Mouse (Mus musculus) forebrain, embryonic 13.5 days (tissue): ENCODE results near the gene Irx1. TPM values are rescaled to one million over a fixed set of nuclear protein-coding genes. Genes with fewer than 3 reads are reported as not detected.

Experiments
- ATAC-seq: fragments of 200-750 bp; cut with Nextera tagmentation; 2 replicates; pipeline ENCODE4 v1.8.0; 2017
- H3K27ac ChIP-seq: fragments of 300-500 bp; sonication (generic); 2 replicates; pipeline ENCODE4 v1.5.1; 2015; ENCODE audit warnings: inconsistent platforms, mild to moderate bottlenecking, moderate library complexity
- H3K27me3 ChIP-seq: fragments of 300-500 bp; sonication (generic); 2 replicates; pipeline ENCODE4 v1.6.1; 2015; ENCODE audit warnings: mild to moderate bottlenecking, inconsistent platforms
- H3K36me3 ChIP-seq: fragments of 300-500 bp; sonication (generic); 2 replicates; pipeline ENCODE4 v1.6.1; 2015; ENCODE audit warnings: mild to moderate bottlenecking, inconsistent platforms; ENCODE audit not compliant: poor library complexity, severe bottlenecking
- H3K4me1 ChIP-seq: fragments of 300-500 bp; sonication (generic); 2 replicates; pipeline ENCODE4 v1.6.1; 2015; ENCODE audit warnings: inconsistent platforms
- H3K4me2 ChIP-seq: fragments of 300-500 bp; sonication (generic); 2 replicates; pipeline ENCODE4 v1.6.1; 2015; ENCODE audit warnings: inconsistent platforms, mild to moderate bottlenecking, moderate library complexity
- H3K4me3 ChIP-seq: fragments of 300-500 bp; sonication (generic); 2 replicates; pipeline ENCODE4 v1.5.1; 2015; ENCODE audit warnings: mild to moderate bottlenecking, inconsistent platforms
- H3K9ac ChIP-seq: fragments of 300-500 bp; sonication (generic); 2 replicates; pipeline ENCODE4 v1.6.1; 2015; ENCODE audit warnings: mild to moderate bottlenecking, inconsistent platforms
- H3K9me3 ChIP-seq: fragments of 300-500 bp; sonication (generic); replicated peaks from 2 replicates; pipeline ENCODE4 v1.6.1; 2016; ENCODE audit warnings: inconsistent platforms
- WGBS: fragments of 180-500 bp; shearing (Covaris S2); methylation state at CpG from one replicate; pipeline ENCODE4 v1.1.7; 2015; 5-methylcytosine and 5-hydroxymethylcytosine counted together
- polyA plus RNA-seq: library from polyadenylated mRNA; unstranded; fragments of >200 nt; fragmentation: Nextera tagmentation; extraction: Ambion mirVana; gene quantifications from 2 replicates; pipeline ENCODE4 v1.2.1, GENCODE M21; 2015

Gene Irx1
- polyA plus RNA-seq, 1 experiment from 2014 or later = 0.50 TPM

GRCm38 (mm10) chr13:71960277-71960672 lies 3.2 kb downstream of the Irx1 start:
- Histone ChIP-seq H3K9me3 (no peaks in the 10 kb centered on the region), H3K27me3 (peaks cover 97% of the 10 kb centered on the region), H3K27ac (no peak overlapping the region), H3K9ac (no peak overlapping the region), H3K4me2 (no peak overlapping the region), H3K4me1 (peaks cover 27% of the 10 kb centered on the region), H3K4me3 (no peak overlapping the region; the same call in 1 of the 2 replicates), H3K36me3 (no peaks in the 10 kb centered on the region)
- ATAC-seq = no peak
- 1% methylated on average over 9 of the region's 9 CpGs for WGBS

GRCm38 (mm10) chr13:71959361-71960276 lies 3.9 kb downstream of the Irx1 start:
- WGBS = 1% methylated on average over 76 of the region's 76 CpGs
- Histone ChIP-seq H3K27me3 (peaks cover 97% of the 10 kb centered on the region), H3K9me3 (no peaks in the 10 kb centered on the region), H3K4me2 (peak overlapping the region; percentile 44), H3K9ac (no peak overlapping the region), H3K4me3 (peak overlapping the region; percentile 22), H3K27ac (no peak overlapping the region), H3K36me3 (no peaks in the 10 kb centered on the region), H3K4me1 (peaks cover 27% of the 10 kb centered on the region)
- ATAC-seq = peak; percentile 39

GRCm38 (mm10) chr13:71958651-71959050 lies 4.9 kb downstream of the Irx1 start:
- ATAC-seq = no peak
- Histone ChIP-seq H3K36me3 (no peaks in the 10 kb centered on the region), H3K4me3 (no peak overlapping the region), H3K9me3 (no peaks in the 10 kb centered on the region), H3K27ac (no peak overlapping the region), H3K9ac (no peak overlapping the region), H3K27me3 (peaks cover 97% of the 10 kb centered on the region), H3K4me2 (no peak overlapping the region), H3K4me1 (peaks cover 22% of the 10 kb centered on the region)
- 1% methylated on average over 16 of the region's 16 CpGs for WGBS

- Histone ChIP-seq H3K9ac (no peak overlapping the region), H3K36me3 (no peaks in the 10 kb centered on the region), H3K9me3 (no peaks in the 10 kb centered on the region), H3K4me2 (0 out of 2 replicates have a peak overlapping the region, but pooled peaks have one; percentile 2), H3K27ac (no peak overlapping the region), H3K4me3 (no peak overlapping the region), H3K4me1 (peaks cover 22% of the 10 kb centered on the region), H3K27me3 (peaks cover 97% of the 10 kb centered on the region)
- ATAC-seq = no peak
- 2% methylated on average over 21 of the region's 21 CpGs for WGBS
Measured at GRCm38 (mm10) chr13:71957811-71958351, 5.6 kb downstream of the Irx1 start.

- Histone ChIP-seq H3K4me2 (no peak overlapping the region), H3K4me3 (no peak overlapping the region), H3K27me3 (peaks cover 96% of the 10 kb centered on the region), H3K36me3 (no peaks in the 10 kb centered on the region), H3K9ac (no peak overlapping the region), H3K27ac (no peak overlapping the region), H3K9me3 (no peaks in the 10 kb centered on the region), H3K4me1 (peaks cover 24% of the 10 kb centered on the region)
- no peak for ATAC-seq
- WGBS = 1% methylated on average over 18 of the region's 18 CpGs
Measured at GRCm38 (mm10) chr13:71957147-71957546, 6.4 kb downstream of the Irx1 start.

GRCm38 (mm10) chr13:71956481-71956880 lies 7.0 kb downstream of the Irx1 start:
- peaks cover 31% of the 10 kb centered on the region for H3K4me1 ChIP-seq

GRCm38 (mm10) chr13:71951966-71952365 lies 11.6 kb downstream of the Irx1 start:
- Histone ChIP-seq H3K9ac (no peak overlapping the region), H3K27ac (no peak overlapping the region)

More at GRCm38 (mm10) chr13:71956481-71956880, 7.0 kb downstream of the Irx1 start:
- no peak overlapping the region for H3K4me2 ChIP-seq
- WGBS = 4% methylated on average over 9 of the region's 9 CpGs
- no peak overlapping the region for H3K4me3 ChIP-seq
- ATAC-seq = no peak; the same call in 1 of the 2 replicates
- H3K9ac ChIP-seq = no peak overlapping the region
- H3K27me3 ChIP-seq = peaks cover 97% of the 10 kb centered on the region
- no peaks in the 10 kb centered on the region for H3K36me3 ChIP-seq
- H3K27ac ChIP-seq = no peak overlapping the region
- no peaks in the 10 kb centered on the region for H3K9me3 ChIP-seq

GRCm38 (mm10) chr13:71949859-71950258 lies 13.7 kb downstream of the Irx1 start:
- Histone ChIP-seq H3K4me2 (no peak overlapping the region), H3K27me3 (peaks cover 67% of the 10 kb centered on the region), H3K4me1 (peaks cover 26% of the 10 kb centered on the region), H3K27ac (no peak overlapping the region), H3K9ac (no peak overlapping the region), H3K9me3 (no peaks in the 10 kb centered on the region), H3K36me3 (no peaks in the 10 kb centered on the region), H3K4me3 (no peak overlapping the region)
- WGBS = 80% methylated on average over 5 of the region's 5 CpGs
- ATAC-seq = no peak

More at GRCm38 (mm10) chr13:71951966-71952365, 11.6 kb downstream of the Irx1 start:
- ATAC-seq = no peak
- WGBS = 63% methylated on average over 11 of the region's 11 CpGs
- peaks cover 88% of the 10 kb centered on the region for H3K27me3 ChIP-seq
- peaks cover 26% of the 10 kb centered on the region for H3K4me1 ChIP-seq
- no peaks in the 10 kb centered on the region for H3K9me3 ChIP-seq
- H3K4me2 ChIP-seq = no peak overlapping the region
- no peaks in the 10 kb centered on the region for H3K36me3 ChIP-seq
- no peak overlapping the region for H3K4me3 ChIP-seq

- H3K9ac ChIP-seq = no peak overlapping the region
- H3K27me3 ChIP-seq = no peaks in the 10 kb centered on the region
- 82% methylated on average over 3 of the region's 3 CpGs for WGBS
- ATAC-seq = no peak
- no peaks in the 10 kb centered on the region for H3K36me3 ChIP-seq
- H3K4me3 ChIP-seq = no peak overlapping the region
- H3K9me3 ChIP-seq = no peaks in the 10 kb centered on the region
- no peaks in the 10 kb centered on the region for H3K4me1 ChIP-seq
- H3K27ac ChIP-seq = no peak overlapping the region
- H3K4me2 ChIP-seq = no peak overlapping the region
Measured at GRCm38 (mm10) chr13:71910361-71910760, 53.2 kb downstream of the Irx1 start.
